Mouse (Mus musculus) neural tube, embryonic 14.5 days (tissue): ENCODE measurements around the gene Flywch1. TPM values are rescaled to one million over a fixed set of nuclear protein-coding genes. Genes with fewer than 3 reads are reported as not detected.
A peak's percentile ranks its signal among the peaks of the same experiment; 100 is the strongest.

ENCODE experiments used
- ATAC-seq: fragments of 200-750 bp; cut with Nextera tagmentation; 2 replicates; pipeline ENCODE4 v1.8.0; 2017; ENCODE audit warnings: low read depth, mild to moderate bottlenecking, moderate TSS enrichment, moderate library complexity
- H3K27ac ChIP-seq: fragments of 300-500 bp; sonication (generic); 2 replicates; pipeline ENCODE4 v1.5.1; 2014; ENCODE audit warnings: low read depth, mild to moderate bottlenecking, control low read depth, low read length, moderate library complexity, mixed read lengths
- H3K27me3 ChIP-seq: fragments of 300-500 bp; sonication (generic); 2 replicates; pipeline ENCODE4 v1.6.1; 2014; ENCODE audit warnings: low read length; ENCODE audit not compliant: control insufficient read depth, insufficient read depth
- H3K36me3 ChIP-seq: fragments of 300-500 bp; sonication (generic); 2 replicates; pipeline ENCODE4 v1.6.1; 2014; ENCODE audit warnings: low read length, mixed read lengths; ENCODE audit not compliant: control insufficient read depth, insufficient read depth
- H3K4me1 ChIP-seq: fragments of 300-500 bp; sonication (generic); 2 replicates; pipeline ENCODE4 v1.6.1; 2014; ENCODE audit warnings: low read length; ENCODE audit not compliant: control insufficient read depth, insufficient read depth
- H3K4me2 ChIP-seq: fragments of 300-500 bp; sonication (generic); 2 replicates; pipeline ENCODE4 v1.6.1; 2014; ENCODE audit warnings: mild to moderate bottlenecking, low read depth, low read length, control low read depth
- H3K4me3 ChIP-seq: fragments of 300-500 bp; sonication (generic); 2 replicates; pipeline ENCODE4 v1.5.1; 2014; ENCODE audit warnings: low read depth, low read length, control low read depth, mixed read lengths
- H3K9ac ChIP-seq: fragments of 300-500 bp; sonication (generic); replicated peaks from 2 replicates; pipeline ENCODE4 v1.6.1; 2014; ENCODE audit warnings: low read depth, mild to moderate bottlenecking, control low read depth, low read length, mixed read lengths
- H3K9me3 ChIP-seq: fragments of 300-500 bp; sonication (generic); 2 replicates; pipeline ENCODE4 v1.6.1; 2016; ENCODE audit warnings: low read length; ENCODE audit not compliant: control insufficient read depth
- WGBS: fragments of 180-500 bp; shearing (Covaris S2); extraction: QIAGEN DNeasy Blood & Tissue Kit; methylation state at CpG from one replicate; pipeline ENCODE4 v1.1.7; 2014; 5-methylcytosine and 5-hydroxymethylcytosine counted together
- polyA plus RNA-seq: library from polyadenylated mRNA; unstranded; fragments of >200 nt; fragmentation: Nextera tagmentation; extraction: Ambion mirVana; gene quantifications from 2 replicates; pipeline ENCODE4 v1.2.1, GENCODE M21; 2014

The Flywch1 gene
- polyA plus RNA-seq, 1 experiment from 2014 or later = 192 TPM

DNA sequence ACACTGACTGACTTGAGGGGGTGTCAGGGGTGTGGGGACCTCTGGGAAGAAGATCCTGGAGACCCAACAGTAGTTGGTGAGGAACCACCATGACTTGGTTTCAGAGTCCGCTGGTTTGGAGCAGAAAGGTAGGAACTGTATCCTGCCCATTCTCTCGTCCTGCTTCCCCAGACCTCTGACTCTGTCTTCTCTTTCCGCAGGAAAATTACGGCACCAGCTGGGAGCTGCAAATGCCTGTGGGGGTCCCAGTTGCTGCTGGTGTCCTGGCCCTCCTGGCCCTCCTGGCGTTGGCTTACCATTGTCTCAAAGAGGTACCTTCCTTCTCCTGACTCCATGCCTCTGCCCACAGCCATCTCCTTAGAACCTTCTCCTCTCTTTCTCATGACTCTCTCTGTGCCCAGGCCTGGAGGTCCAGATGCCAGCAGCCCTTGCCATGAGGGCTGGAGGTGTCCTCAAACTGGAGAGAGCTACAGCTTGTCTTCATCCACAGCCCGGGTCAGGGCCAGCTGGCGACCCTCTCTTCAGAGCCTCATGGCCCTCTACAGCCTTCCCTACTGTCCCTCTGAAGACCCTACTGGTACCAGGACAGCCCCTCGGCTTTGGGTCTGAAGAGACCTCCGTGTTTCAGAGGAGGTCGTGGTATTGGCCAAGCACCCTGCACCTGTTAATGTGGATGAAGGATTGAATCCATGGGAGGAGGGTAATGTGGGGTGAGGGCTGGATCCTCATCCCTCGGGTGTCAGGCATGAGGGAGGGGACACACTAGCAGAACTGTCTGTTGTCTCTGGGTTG lies 21.8 kb downstream of the Flywch1 start:
- Histone ChIP-seq H3K4me2 (no peak overlapping the region), H3K27ac (no peak overlapping the region), H3K27me3 (peaks cover 6% of the 10 kb centered on the region), H3K4me3 (no peak overlapping the region), H3K9ac (no peak overlapping the region), H3K36me3 (peaks cover 23% of the 10 kb centered on the region), H3K9me3 (no peaks in the 10 kb centered on the region), H3K4me1 (peaks cover 13% of the 10 kb centered on the region; the same call in 1 of the 2 replicates)
- 80% methylated on average over 11 of the region's 11 CpGs for WGBS
- ATAC-seq = no peak

GRCm38 (mm10) chr17:23748631-23749391 lies 22.6 kb downstream of the Flywch1 start:
- WGBS = 35% methylated on average over 10 of the region's 10 CpGs
- ATAC-seq = no peak
- H3K4me3 ChIP-seq = no peak overlapping the region
- peaks cover 18% of the 10 kb centered on the region for H3K36me3 ChIP-seq
- peaks cover 13% of the 10 kb centered on the region; the same call in 1 of the 2 replicates for H3K4me1 ChIP-seq
- no peak overlapping the region for H3K4me2 ChIP-seq
- H3K27ac ChIP-seq = no peak overlapping the region
- no peaks in the 10 kb centered on the region for H3K9me3 ChIP-seq
- H3K27me3 ChIP-seq = peaks cover 10% of the 10 kb centered on the region
- H3K9ac ChIP-seq = no peak overlapping the region

- peaks cover 10% of the 10 kb centered on the region for H3K36me3 ChIP-seq
- no peak overlapping the region for H3K4me3 ChIP-seq
- H3K9ac ChIP-seq = no peak overlapping the region
- no peak overlapping the region for H3K4me2 ChIP-seq
- peaks cover 18% of the 10 kb centered on the region for H3K27me3 ChIP-seq
- ATAC-seq = no peak
- no peaks in the 10 kb centered on the region for H3K9me3 ChIP-seq
- 36% methylated on average over 6 of the region's 6 CpGs for WGBS
- peaks cover 13% of the 10 kb centered on the region; the same call in 1 of the 2 replicates for H3K4me1 ChIP-seq
- no peak overlapping the region for H3K27ac ChIP-seq
These were observed 23.4 kb downstream of the Flywch1 start for GRCm38 (mm10) chr17:23748026-23748425.

GRCm38 (mm10) chr17:23747471-23747870 lies 23.9 kb downstream of the Flywch1 start:
- 83% methylated on average over 3 of the region's 3 CpGs for WGBS
- Histone ChIP-seq H3K27me3 (peaks cover 23% of the 10 kb centered on the region), H3K4me2 (no peak overlapping the region), H3K4me1 (peaks cover 13% of the 10 kb centered on the region; the same call in 1 of the 2 replicates), H3K9ac (no peak overlapping the region), H3K4me3 (no peak overlapping the region), H3K36me3 (peaks cover 4% of the 10 kb centered on the region; the same call in 1 of the 2 replicates), H3K27ac (no peak overlapping the region), H3K9me3 (no peaks in the 10 kb centered on the region)
- ATAC-seq = no peak

- peaks cover 30% of the 10 kb centered on the region for H3K27me3 ChIP-seq
- H3K9me3 ChIP-seq = no peaks in the 10 kb centered on the region
- H3K4me2 ChIP-seq = no peak overlapping the region
- 79% methylated on average over 3 of the region's 3 CpGs for WGBS
- no peaks in the 10 kb centered on the region; the same call in 1 of the 2 replicates for H3K36me3 ChIP-seq
- no peak for ATAC-seq
- no peak overlapping the region for H3K4me3 ChIP-seq
- no peak overlapping the region for H3K27ac ChIP-seq
- H3K9ac ChIP-seq = no peak overlapping the region
- H3K4me1 ChIP-seq = peaks cover 13% of the 10 kb centered on the region; the same call in 1 of the 2 replicates
These were observed 24.6 kb downstream of the Flywch1 start for GRCm38 (mm10) chr17:23746767-23747166.

GRCm38 (mm10) chr17:23746311-23746710 lies 25.1 kb downstream of the Flywch1 start:
- Histone ChIP-seq H3K27me3 (peaks cover 33% of the 10 kb centered on the region), H3K27ac (no peak overlapping the region), H3K4me2 (peak overlapping the region; percentile 74), H3K4me1 (peaks cover 13% of the 10 kb centered on the region; the same call in 1 of the 2 replicates), H3K4me3 (peak overlapping the region; percentile 31; the same call in 1 of the 2 replicates), H3K9ac (no peak overlapping the region), H3K36me3 (no peaks in the 10 kb centered on the region; the same call in 1 of the 2 replicates), H3K9me3 (no peaks in the 10 kb centered on the region)
- under 1% methylated on average over 12 of the region's 12 CpGs for WGBS
- ATAC-seq = no peak

DNA sequence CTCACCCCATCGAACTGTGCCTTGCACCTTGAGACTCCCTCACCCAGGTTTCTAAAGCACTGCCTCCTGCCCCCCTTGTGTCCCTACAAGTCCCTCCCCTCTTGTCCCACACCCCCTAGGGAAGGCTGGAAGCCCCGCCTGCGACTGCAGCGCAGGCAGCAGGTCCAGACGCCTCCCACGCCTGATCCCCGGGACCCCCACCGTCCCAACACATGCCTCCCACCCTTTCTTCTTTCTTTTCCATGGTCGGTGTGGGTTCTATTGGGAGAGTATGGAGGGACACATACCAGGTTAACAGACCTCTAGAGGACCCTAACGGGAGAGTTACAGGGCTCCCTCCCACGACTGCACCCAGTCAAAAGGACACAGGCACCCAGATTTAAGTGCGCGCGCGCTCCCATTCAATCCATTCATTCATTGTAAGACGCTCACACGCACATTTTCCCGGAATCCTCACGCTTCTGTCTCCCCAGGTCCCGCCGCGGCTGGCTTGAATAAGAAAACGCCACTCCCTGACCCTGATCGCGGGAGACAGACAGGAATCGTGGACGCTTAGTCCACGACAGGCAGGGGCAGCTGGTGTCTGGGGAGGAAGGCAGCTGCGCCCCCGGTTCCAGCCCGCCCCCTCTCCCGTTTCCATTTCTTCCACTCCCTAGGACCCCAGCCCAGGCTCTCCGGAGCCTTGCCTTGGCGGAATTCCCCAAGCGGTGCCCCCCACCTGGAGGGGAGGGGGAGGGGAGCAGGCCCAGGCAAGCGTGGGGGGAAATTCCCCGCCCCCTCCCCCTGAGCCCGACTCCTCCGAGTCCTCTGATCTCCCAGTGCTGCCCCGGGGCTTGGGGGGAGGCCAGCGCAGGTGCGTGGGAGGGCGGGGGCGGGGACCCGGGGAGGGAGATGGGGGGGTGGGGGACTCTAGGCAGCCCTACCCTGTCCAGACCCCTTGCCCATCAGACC lies 25.8 kb downstream of the Flywch1 start, which contains the start of gene Kremen2:
TSS of gene Kremen2 (minus strand) at position 533 of the 951 bp plus-strand sequence.
- Histone ChIP-seq H3K4me2 (peak within 1 kb of the TSS; percentile 74), H3K27me3 (peaks cover 36% of the 10 kb centered on the region), H3K4me3 (peak within 1 kb of the TSS; percentile 31), H3K9ac (peak within 1 kb of the TSS; percentile 46; the same call in 1 of the 2 replicates), H3K9me3 (no peaks in the 10 kb centered on the region), H3K36me3 (no peaks in the 10 kb centered on the region; the same call in 1 of the 2 replicates), H3K4me1 (peaks cover 16% of the 10 kb centered on the region; the same call in 1 of the 2 replicates), H3K27ac (no peak within 1 kb of the TSS)
- no peak for ATAC-seq
- WGBS = under 1% methylated on average over 40 of the region's 45 CpGs

DNA sequence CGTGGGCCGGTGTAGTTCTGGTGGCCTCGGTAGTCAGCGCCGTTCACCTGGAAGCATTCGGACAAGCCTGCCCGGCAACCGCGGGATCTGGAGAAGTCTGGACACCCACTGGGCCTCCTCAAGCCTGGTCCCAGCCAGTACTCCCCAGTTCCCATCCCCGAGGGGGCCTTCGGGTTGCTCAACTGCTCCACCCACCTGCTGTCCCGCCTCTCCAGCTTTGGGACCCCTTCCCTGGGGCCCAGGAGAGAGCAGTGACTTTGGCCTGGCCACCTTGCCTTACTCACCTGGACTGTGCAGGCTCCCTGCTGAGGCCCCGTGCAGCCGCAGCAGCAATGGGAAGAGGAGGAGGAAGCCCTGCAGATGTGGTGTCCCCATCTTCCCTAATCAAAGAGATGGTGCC lies 26.8 kb downstream of the Flywch1 start:
- Histone ChIP-seq H3K4me2 (peak overlapping the region; percentile 74; the same call in 1 of the 2 replicates), H3K4me1 (peaks cover 18% of the 10 kb centered on the region; the same call in 1 of the 2 replicates), H3K36me3 (no peaks in the 10 kb centered on the region), H3K4me3 (peak overlapping the region; percentile 31; the same call in 1 of the 2 replicates), H3K9me3 (no peaks in the 10 kb centered on the region), H3K9ac (no peak overlapping the region), H3K27ac (no peak overlapping the region), H3K27me3 (peaks cover 36% of the 10 kb centered on the region)
- no peak for ATAC-seq
- WGBS = 1% methylated on average over 14 of the region's 14 CpGs
